Mouse (Mus musculus) liver, adult 2 months (tissue): Measurements from ENCODE around the gene Samd14.

Source experiments
- CTCF ChIP-seq: fragments of 200-500 bp; IDR thresholded peaks from 2 replicates; pipeline ENCODE4 v1.5.1; 2011; ENCODE audit warnings: low read depth, low read length, control low read depth
- POLR2A ChIP-seq: fragments of 200-500 bp; IDR thresholded peaks from 2 replicates; pipeline ENCODE4 v1.6.1; 2011; ENCODE audit warnings: low read length, control low read depth; ENCODE audit not compliant: insufficient read depth; ENCODE audit errors: extremely low read depth

GRCm38 (mm10) chr11:94967419-94967818 lies 42.3 kb upstream of the Samd14 start, which contains the start of gene Hils1:
- TF ChIP-seq CTCF (no peak), POLR2A (no peak)
